Mouse (Mus musculus) layer of hippocampus, postnatal 36 days (tissue): Measurements from ENCODE around the gene Gm3667. TPM values are rescaled to one million over a fixed set of nuclear protein-coding genes. Genes with fewer than 3 reads are reported as not detected.
A peak's percentile ranks its signal among the peaks of the same experiment; 100 is the strongest.
"Not testable (repeated sequence)": the region's sequence is repeated elsewhere in the genome, so short reads cannot be mapped to it uniquely, and the experiment has no call there.

ENCODE experiments used
- DNase-seq, 2 experiments: peaks; one replicate each; pipeline ENCODE4 v3.0.0; 2022
- total RNA-seq, 2 experiments: library from RNA; stranded (reverse); gene quantifications; 2 replicates each; pipeline ENCODE4 v1.2.3; 2021

The Gm3667 gene
- total RNA-seq = under 1 TPM; 0.76 to 0.97 TPM

- not testable (repeated sequence) for DNase-seq
These were observed at the start of gene Gm3667 for GRCm38 (mm10) chr14:6889521-6890012. TSS of gene Gm3667 (minus strand) at chr14:6889962.

GRCm38 (mm10) chr14:6899881-6900280, 10.1 kb upstream of the Gm3667 start:
- DNase-seq = not testable (repeated sequence)

- DNase-seq = peak; percentile 40 to 43
These were observed 951 bp downstream of the Gm3667 start for GRCm38 (mm10) chr14:6888811-6889210.

GRCm38 (mm10) chr14:6840211-6840610, 49.6 kb downstream of the Gm3667 start, which contains the start of gene Gm3642:
TSS of gene Gm3642 (minus strand) at chr14:6840311.
- not testable (repeated sequence) for DNase-seq

GRCm38 (mm10) chr14:6823297-6823696, 66.5 kb downstream of the Gm3667 start:
- DNase-seq = not testable (repeated sequence)

Other genes starting within 250 kb of the Gm3667 start
- gene Gm10251, start 205.8 kb downstream of the Gm3667 start, total RNA-seq = not detected
- gene Gm8050, start 169.7 kb downstream of the Gm3667 start, total RNA-seq = not detected
- gene Gm3636, start 147.6 kb downstream of the Gm3667 start, total RNA-seq = 1 to 10 TPM; 3.2 to 5.2 TPM
- gene Gm8362, start 115.6 kb downstream of the Gm3667 start, total RNA-seq = under 1 TPM in 1 of 2 experiments, not detected in 1; 0.30 TPM
- not detected for gene Gm3642, start 49.7 kb downstream of the Gm3667 start, total RNA-seq
- gene Gm6356, start 83.9 kb upstream of the Gm3667 start, total RNA-seq = not detected
- gene Gm10406, start 137.5 kb upstream of the Gm3667 start, total RNA-seq = under 1 TPM; 0.22 to 0.66 TPM
- not detected for gene Gm3685, start 155.0 kb upstream of the Gm3667 start, total RNA-seq
- 1 to 10 TPM; 2.2 to 5.1 TPM for gene Gm3696, start 210.7 kb upstream of the Gm3667 start, total RNA-seq
- gene Gm6676, start 235.4 kb upstream of the Gm3667 start, total RNA-seq = not detected